Mouse (Mus musculus): ENCODE measurements at regions not wholly inside any gene's neighbourhood (a gene's known extent, or its start where the extent isn't known, plus 50 kb on each side); places are given as distances from the start of the nearest gene placed in this dataset.

- TF ChIP-seq POLR2A (IDR thresholded peaks at IDR 0.05; ENCODE audit: extremely low read depth, insufficient read depth, low read length) (no peak), CTCF (IDR thresholded peaks at IDR 0.05; ENCODE audit: low read depth, low read length) (no peak)
Observed at GRCm38 (mm10) chr1:98169352-98169751, 73.9 kb upstream of the Pam start.

All from liver, adult 2 months (tissue).